Mouse (Mus musculus): ENCODE data around the gene Pml.

DNA sequence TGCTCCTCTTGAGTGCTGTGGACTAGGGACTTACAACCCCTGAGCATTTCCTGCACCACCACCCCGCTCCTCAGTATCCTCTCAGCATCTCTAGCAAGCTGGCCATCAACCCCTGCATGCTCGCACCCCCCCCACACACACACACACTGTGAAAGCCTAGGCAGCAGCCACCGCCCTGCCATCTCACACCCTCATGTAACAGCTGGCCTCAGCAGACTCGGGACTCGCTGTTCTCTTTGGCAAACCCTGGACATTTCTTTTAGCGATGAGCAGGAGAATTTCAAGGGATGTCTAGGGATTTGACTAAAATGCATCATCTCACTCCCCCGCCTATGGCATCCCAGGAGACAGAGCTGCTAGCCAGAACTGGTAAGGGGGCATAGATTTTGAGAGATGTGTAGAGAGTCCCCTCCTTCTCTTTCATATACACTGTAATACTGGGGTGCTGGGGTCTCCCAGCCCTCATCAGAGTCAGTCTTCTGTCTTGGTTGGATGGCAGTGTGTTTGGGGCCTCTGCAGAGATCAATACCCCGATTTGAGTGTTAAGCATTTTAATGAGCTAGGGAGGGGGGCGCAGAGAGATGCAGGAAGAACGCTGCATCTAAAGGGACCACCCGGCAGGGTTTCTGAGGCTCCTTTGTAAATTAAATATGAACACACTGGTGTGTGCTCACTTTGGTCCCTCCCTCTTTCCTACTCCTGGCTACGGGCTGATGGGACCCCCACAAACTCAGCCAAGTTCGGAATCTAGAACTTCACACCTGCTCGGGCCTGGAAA is 46.7 kb downstream of the Pml start:
- TF ChIP-seq MYOD1 (IDR thresholded peaks at IDR 0.05; ENCODE audit: control insufficient read depth, insufficient read length, low read depth): no peak
- no peak for TF ChIP-seq CEBPB (IDR thresholded peaks at IDR 0.05; ENCODE audit: low read depth)
- no peak for TF ChIP-seq CTCF (IDR thresholded peaks at IDR 0.05; ENCODE audit: control insufficient read depth, insufficient read depth, insufficient read length)
- no peak for TF ChIP-seq USF1 (IDR thresholded peaks at IDR 0.05; ENCODE audit: low read depth)
- TF ChIP-seq MAX (IDR thresholded peaks at IDR 0.05): no peak
